Mouse (Mus musculus): Measurements from ENCODE around the gene Cryzl2.

DNA sequence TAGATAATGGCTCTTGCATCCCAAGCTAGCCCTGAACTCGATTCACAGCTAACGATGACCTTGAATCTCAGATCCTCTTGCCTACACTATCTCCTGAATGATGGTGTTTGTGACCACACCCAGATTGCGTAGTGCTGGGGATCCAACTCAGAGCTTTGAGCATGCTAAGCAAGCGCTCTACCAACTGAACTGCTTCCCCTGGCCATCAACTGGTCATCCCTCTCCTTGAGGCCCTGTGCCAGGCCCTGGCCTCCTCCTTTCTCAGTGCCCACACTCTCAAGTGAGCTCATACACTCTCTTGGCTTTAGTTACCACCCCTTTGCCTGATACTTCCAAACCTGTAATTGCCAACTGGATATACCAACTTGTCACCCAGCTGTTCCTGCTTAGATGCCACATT lies 24.0 kb upstream of the Cryzl2 start:
- no peak for TF ChIP-seq MYOG (IDR thresholded peaks at IDR 0.05; ENCODE audit: control insufficient read depth, extremely low read depth, insufficient read length)
- TF ChIP-seq CTCF (IDR thresholded peaks at IDR 0.05; ENCODE audit: control insufficient read depth, insufficient read depth, insufficient read length): no peak
- no peak for TF ChIP-seq CEBPB (IDR thresholded peaks at IDR 0.05; ENCODE audit: low read depth)
- TF ChIP-seq MAX (IDR thresholded peaks at IDR 0.05): no peak

All from C2C12 (cell line).